Mouse (Mus musculus) stomach, postnatal 0 days (tissue): ENCODE results near the gene Stx6.

Experiments
- CTCF ChIP-seq: IDR thresholded peaks from 2 replicates; pipeline ENCODE4 v1.5.1; 2016; ENCODE audit warnings: antibody characterized with exemption, low read depth, mild to moderate bottlenecking, moderate library complexity
- EP300 ChIP-seq: optimal IDR thresholded peaks from 2 replicates; pipeline ENCODE3; 2016; ENCODE audit warnings: antibody characterized with exemption

GRCm38 (mm10) chr1:155202472-155202871, 44.0 kb downstream of the Stx6 start:
- TF ChIP-seq CTCF (no peak), EP300 (no peak)
